Mouse (Mus musculus) limb, embryonic 10.5 days (tissue): ENCODE data around the gene Islr2. TPM values are rescaled to one million over a fixed set of nuclear protein-coding genes. Genes with fewer than 3 reads are reported as not detected.

ENCODE experiments used
- DNase-seq: peaks from one replicate; pipeline ENCODE4 v3.0.0-alpha.2; 2017; ENCODE audit warnings: low spot score
- H3K27ac ChIP-seq: fragments of 300-500 bp; sonication (generic); 2 replicates; pipeline ENCODE4 v1.5.1; 2016; ENCODE audit warnings: mild to moderate bottlenecking
- H3K27me3 ChIP-seq: fragments of 300-500 bp; sonication (generic); 2 replicates; pipeline ENCODE4 v1.6.1; 2016; ENCODE audit warnings: low read depth, mild to moderate bottlenecking; ENCODE audit not compliant: poor library complexity, severe bottlenecking
- H3K36me3 ChIP-seq: fragments of 300-500 bp; sonication (generic); 2 replicates; pipeline ENCODE4 v1.6.1; 2016; ENCODE audit warnings: mild to moderate bottlenecking, moderate library complexity
- H3K4me1 ChIP-seq: fragments of 300-500 bp; sonication (generic); 2 replicates; pipeline ENCODE4 v1.6.1; 2016
- H3K4me3 ChIP-seq: fragments of 300-500 bp; sonication (generic); 2 replicates; pipeline ENCODE4 v1.5.1; 2016; ENCODE audit warnings: mild to moderate bottlenecking, moderate library complexity
- H3K9me3 ChIP-seq: fragments of 300-500 bp; sonication (generic); replicated peaks from 2 replicates; pipeline ENCODE4 v1.6.1; 2016; ENCODE audit warnings: mild to moderate bottlenecking
- WGBS: fragments of 180-500 bp; shearing (Covaris S2); methylation state at CpG from one replicate; pipeline ENCODE4 v1.1.7; 2016; 5-methylcytosine and 5-hydroxymethylcytosine counted together
- polyA plus RNA-seq: library from polyadenylated mRNA; unstranded; fragments of >200 nt; fragmentation: Nextera tagmentation; extraction: Ambion mirVana; gene quantifications from 2 replicates; pipeline ENCODE4 v1.2.1, GENCODE M21; 2016

The Islr2 gene
- polyA plus RNA-seq, 1 experiment from 2014 or later = 0.11 TPM

DNA sequence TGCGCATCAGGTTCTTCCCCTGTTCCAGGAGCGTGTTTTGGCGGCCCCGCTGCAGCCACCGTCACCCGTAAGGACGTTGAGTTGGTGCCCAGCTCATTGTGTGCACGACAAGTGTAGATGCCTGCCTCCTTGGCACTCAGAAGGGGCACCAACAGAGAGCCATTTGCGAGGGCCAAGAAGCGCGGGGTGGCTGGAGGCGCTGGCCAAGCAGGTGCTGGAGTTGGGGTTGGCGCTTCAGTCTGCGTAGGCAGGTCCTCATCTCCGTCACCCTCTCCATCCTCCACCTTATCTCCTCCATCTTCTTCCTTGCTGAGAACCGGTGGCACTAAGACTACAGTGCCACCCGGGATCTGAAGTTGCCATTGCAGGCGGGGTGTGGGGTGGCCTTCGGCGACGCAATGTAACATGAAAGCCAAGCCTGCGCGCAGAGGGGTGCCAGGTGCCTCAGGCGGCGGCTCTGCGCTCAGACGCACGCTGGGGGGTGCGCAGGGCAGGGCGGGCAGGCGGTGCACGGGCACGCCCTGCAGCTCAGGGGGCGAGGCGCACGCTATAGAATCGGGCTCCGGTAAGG is 5.2 kb downstream of the Islr2 start:
- Histone ChIP-seq H3K36me3 (no peaks in the 10 kb centered on the region), H3K27ac (no peak overlapping the region), H3K4me1 (peaks cover 90% of the 10 kb centered on the region), H3K4me3 (peak overlapping the region; percentile 37), H3K9me3 (no peaks in the 10 kb centered on the region), H3K27me3 (peaks cover 100% of the 10 kb centered on the region)
- no peak for DNase-seq
- WGBS = 1% methylated on average over 38 of the region's 38 CpGs

DNA sequence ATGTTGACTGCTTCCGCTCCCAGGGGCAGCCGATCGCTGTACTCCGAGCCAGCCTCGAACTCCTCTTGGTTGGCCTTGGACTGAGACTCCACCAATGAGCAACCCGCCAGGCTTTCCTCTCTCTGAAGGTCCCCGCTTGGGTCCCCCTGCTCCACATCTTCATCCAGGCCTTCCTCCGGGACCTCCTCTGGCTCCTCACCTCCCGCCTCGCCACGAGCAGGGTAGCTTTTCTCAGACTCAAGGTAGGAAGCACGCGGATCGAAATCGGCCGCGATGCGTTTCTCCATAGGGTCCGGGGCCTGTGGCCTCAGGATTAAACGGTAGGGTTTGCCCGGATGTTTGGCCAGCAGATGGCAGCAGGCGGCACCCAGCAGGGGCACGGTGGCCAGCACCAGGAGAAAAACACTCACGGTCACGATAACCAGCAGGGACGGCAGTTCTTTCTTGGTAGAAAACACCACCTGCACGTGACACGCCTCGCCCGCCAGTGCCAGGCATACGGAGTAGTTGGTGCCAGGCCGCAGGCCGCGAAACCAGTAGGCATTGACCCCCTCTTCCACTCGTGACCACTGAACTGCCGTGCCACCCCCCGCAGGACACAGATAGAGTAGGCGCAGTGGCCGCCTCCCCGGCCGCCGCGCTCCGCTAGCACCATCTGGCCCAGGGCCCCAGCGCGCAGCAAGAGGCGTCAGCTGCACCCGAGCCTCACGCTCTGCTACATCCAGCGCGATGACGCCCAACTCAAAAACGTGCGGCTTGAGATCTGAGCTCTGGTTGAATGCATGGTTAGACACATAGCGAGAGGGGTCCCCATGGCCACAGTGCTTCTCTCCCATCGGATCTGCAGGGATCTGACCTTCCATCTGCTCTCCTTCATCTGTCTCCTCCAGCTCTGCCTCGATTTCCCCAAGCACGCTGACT is 6.1 kb downstream of the Islr2 start:
- Histone ChIP-seq H3K27me3 (peaks cover 100% of the 10 kb centered on the region), H3K36me3 (no peaks in the 10 kb centered on the region), H3K4me1 (peaks cover 90% of the 10 kb centered on the region), H3K27ac (0 out of 2 replicates have a peak overlapping the region, but pooled peaks have one; percentile 38), H3K9me3 (no peaks in the 10 kb centered on the region), H3K4me3 (peak overlapping the region; percentile 37)
- DNase-seq = peak; percentile 72
- 1% methylated on average over 58 of the region's 58 CpGs for WGBS

GRCm38 (mm10) chr9:58196610-58197567 is 7.2 kb downstream of the Islr2 start:
- Histone ChIP-seq H3K4me1 (peaks cover 79% of the 10 kb centered on the region), H3K4me3 (peak overlapping the region; percentile 42), H3K27ac (no peak overlapping the region), H3K9me3 (no peaks in the 10 kb centered on the region), H3K36me3 (no peaks in the 10 kb centered on the region), H3K27me3 (peaks cover 92% of the 10 kb centered on the region)
- WGBS = 1% methylated on average over 46 of the region's 46 CpGs
- DNase-seq = peak; percentile 53

DNA sequence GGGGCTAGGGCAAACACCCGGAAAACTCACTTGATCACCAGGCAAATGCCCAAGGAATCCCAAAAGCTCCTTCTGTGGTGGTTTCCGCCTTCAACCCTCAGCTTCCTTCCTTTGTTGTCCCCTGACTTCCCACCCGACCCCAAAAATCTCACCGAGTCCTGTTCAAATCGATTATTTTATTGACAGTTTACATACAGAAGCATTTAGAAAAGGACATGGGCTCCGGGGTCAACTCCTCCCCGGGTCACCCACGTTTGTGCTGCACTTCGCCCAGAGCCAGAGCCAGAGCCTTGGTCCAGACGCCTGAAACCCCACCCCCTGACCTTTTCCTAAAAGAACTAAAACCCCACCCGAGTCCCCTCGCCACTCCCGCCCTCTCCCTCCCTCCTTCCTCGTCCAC is 8.0 kb downstream of the Islr2 start:
- DNase-seq = peak; percentile 41
- 3% methylated on average over 14 of the region's 14 CpGs for WGBS
- no peaks in the 10 kb centered on the region for H3K9me3 ChIP-seq
- H3K27me3 ChIP-seq = peaks cover 84% of the 10 kb centered on the region
- H3K36me3 ChIP-seq = no peaks in the 10 kb centered on the region
- H3K27ac ChIP-seq = no peak overlapping the region
- peaks cover 72% of the 10 kb centered on the region for H3K4me1 ChIP-seq
- peak overlapping the region; percentile 42 for H3K4me3 ChIP-seq

DNA sequence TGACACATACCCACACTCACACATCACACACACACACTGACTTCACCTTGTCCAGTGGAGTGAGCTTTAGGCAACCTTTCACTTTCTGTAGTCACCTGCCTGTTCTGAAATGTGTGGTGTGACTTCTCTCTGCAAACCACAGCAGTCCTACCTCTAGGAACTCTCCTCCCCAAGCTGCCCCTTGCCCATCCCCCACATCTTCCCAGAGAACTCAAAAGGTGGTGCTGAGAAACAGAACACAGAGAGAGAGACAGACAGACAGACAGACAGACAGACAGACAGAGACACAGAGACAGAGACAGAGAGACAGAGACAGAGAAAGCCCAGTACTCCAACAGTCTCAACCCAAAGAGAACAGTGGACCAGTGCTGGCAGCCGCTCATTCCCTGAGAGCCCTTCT is 8.4 kb downstream of the Islr2 start:
- no peaks in the 10 kb centered on the region for H3K36me3 ChIP-seq
- H3K27ac ChIP-seq = no peak overlapping the region
- no peak overlapping the region for H3K4me3 ChIP-seq
- 0% methylated on average over 1 of the region's 1 CpGs for WGBS
- peaks cover 83% of the 10 kb centered on the region for H3K27me3 ChIP-seq
- H3K4me1 ChIP-seq = peaks cover 70% of the 10 kb centered on the region
- DNase-seq = no peak
- no peaks in the 10 kb centered on the region for H3K9me3 ChIP-seq

GRCm38 (mm10) chr9:58194222-58194621 is 9.9 kb downstream of the Islr2 start:
- H3K4me1 ChIP-seq = peaks cover 60% of the 10 kb centered on the region
- H3K36me3 ChIP-seq = no peaks in the 10 kb centered on the region
- H3K9me3 ChIP-seq = no peaks in the 10 kb centered on the region
- H3K4me3 ChIP-seq = no peak overlapping the region
- H3K27ac ChIP-seq = no peak overlapping the region
- 66% methylated on average over 9 of the region's 9 CpGs for WGBS
- H3K27me3 ChIP-seq = peaks cover 72% of the 10 kb centered on the region
- DNase-seq = no peak

DNA sequence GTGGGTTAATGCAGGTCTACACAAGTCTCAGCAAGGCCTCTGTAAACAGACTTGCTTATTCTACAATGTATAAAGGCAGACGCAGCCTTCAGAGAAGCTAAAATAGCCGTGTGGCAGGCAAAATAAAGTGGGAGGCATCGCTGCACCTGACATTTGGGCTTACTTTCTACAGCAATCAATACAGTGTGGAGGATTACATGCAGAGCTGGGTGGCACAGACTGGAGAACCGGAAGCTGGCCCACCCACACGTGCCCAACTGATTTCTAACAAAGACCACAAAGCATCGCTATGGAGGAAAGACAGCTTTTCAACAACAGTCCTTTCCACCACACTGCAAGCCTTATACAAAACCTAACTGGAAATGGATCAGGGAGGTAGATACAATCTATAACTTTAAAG is 19.7 kb downstream of the Islr2 start:
- 88% methylated on average over 6 of the region's 6 CpGs for WGBS
- Histone ChIP-seq H3K9me3 (no peaks in the 10 kb centered on the region), H3K36me3 (no peaks in the 10 kb centered on the region), H3K4me1 (no peaks in the 10 kb centered on the region), H3K27ac (no peak overlapping the region), H3K4me3 (no peak overlapping the region), H3K27me3 (no peaks in the 10 kb centered on the region)
- DNase-seq = no peak

DNA sequence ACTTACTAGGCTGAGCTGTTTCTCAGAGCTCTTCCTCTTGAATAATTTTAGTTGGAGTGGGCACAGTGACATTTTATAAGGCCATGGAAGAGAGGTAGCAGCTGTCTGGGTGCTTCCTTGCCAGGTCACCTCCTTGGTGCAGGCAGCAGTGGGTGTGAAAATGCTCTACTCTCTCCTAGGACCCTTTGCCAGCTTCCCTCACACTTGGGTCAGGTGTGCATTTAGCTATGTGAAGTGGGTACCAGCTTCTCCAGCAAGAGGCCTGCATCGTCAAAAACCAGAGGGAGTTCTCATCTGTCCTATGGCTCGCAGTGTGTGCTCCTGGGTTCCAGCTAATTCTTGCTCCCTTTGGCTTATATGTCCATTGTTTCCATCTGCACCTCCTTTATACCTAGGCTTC is 24.7 kb downstream of the Islr2 start:
- H3K36me3 ChIP-seq = no peaks in the 10 kb centered on the region
- H3K4me3 ChIP-seq = no peak overlapping the region
- H3K9me3 ChIP-seq = no peaks in the 10 kb centered on the region
- H3K27ac ChIP-seq = no peak overlapping the region
- 93% methylated on average over 2 of the region's 2 CpGs for WGBS
- H3K4me1 ChIP-seq = peaks cover 30% of the 10 kb centered on the region
- no peak for DNase-seq
- no peaks in the 10 kb centered on the region for H3K27me3 ChIP-seq

GRCm38 (mm10) chr9:58177165-58177564 is 27.0 kb downstream of the Islr2 start:
- H3K4me3 ChIP-seq = no peak overlapping the region
- no peak for DNase-seq
- H3K9me3 ChIP-seq = no peaks in the 10 kb centered on the region
- peaks cover 30% of the 10 kb centered on the region for H3K4me1 ChIP-seq
- WGBS = 77% methylated on average over 4 of the region's 4 CpGs
- H3K27ac ChIP-seq = no peak overlapping the region
- H3K27me3 ChIP-seq = no peaks in the 10 kb centered on the region
- H3K36me3 ChIP-seq = no peaks in the 10 kb centered on the region

- Histone ChIP-seq H3K9me3 (no peaks in the 10 kb centered on the region), H3K36me3 (no peaks in the 10 kb centered on the region), H3K4me3 (no peak overlapping the region), H3K4me1 (peaks cover 30% of the 10 kb centered on the region), H3K27ac (no peak overlapping the region), H3K27me3 (no peaks in the 10 kb centered on the region)
- no peak for DNase-seq
- WGBS = 30% methylated on average over 5 of the region's 5 CpGs
These were observed 28.2 kb downstream of the Islr2 start for GRCm38 (mm10) chr9:58175745-58176487.

- Histone ChIP-seq H3K27me3 (no peaks in the 10 kb centered on the region), H3K9me3 (no peaks in the 10 kb centered on the region), H3K27ac (peak overlapping the region; percentile 50; the same call in 1 of the 2 replicates), H3K4me1 (peaks cover 30% of the 10 kb centered on the region), H3K4me3 (no peak overlapping the region), H3K36me3 (no peaks in the 10 kb centered on the region)
- DNase-seq = no peak
- WGBS = 42% methylated on average over 5 of the region's 5 CpGs
These were observed 29.3 kb downstream of the Islr2 start for GRCm38 (mm10) chr9:58174818-58175251.

DNA sequence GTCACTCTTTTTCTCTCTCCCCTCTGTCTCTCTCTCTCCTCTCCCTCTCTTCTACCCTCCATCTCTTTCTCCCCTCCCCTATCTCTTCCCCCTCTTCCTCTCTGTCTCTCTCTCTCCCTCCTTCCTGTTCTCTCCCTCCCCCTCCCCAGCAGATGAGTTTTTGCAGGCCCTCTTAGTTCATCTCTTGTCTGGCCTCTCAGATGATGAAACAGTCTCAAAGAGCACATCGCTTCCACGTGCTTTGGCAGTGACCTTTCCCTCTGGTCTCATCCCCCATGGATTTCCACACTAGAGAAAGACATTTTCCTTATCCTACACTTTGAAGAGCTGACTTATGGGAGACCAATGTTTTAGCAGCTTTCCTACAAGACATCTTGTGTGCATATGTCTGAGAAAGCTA is 31.3 kb downstream of the Islr2 start:
- no peak for DNase-seq
- peaks cover 39% of the 10 kb centered on the region for H3K4me1 ChIP-seq
- H3K4me3 ChIP-seq = no peak overlapping the region
- no peak overlapping the region for H3K27ac ChIP-seq
- H3K36me3 ChIP-seq = no peaks in the 10 kb centered on the region
- no peaks in the 10 kb centered on the region for H3K27me3 ChIP-seq
- 77% methylated on average over 2 of the region's 2 CpGs for WGBS
- no peaks in the 10 kb centered on the region for H3K9me3 ChIP-seq
